Mouse (Mus musculus) layer of hippocampus, postnatal 10 days (tissue): Measurements from ENCODE around the gene Gm281. TPM values are rescaled to one million over a fixed set of nuclear protein-coding genes. Genes with fewer than 3 reads are reported as not detected.
A peak's percentile ranks its signal among the peaks of the same experiment; 100 is the strongest.

Experiments
- DNase-seq, 2 experiments: peaks; one replicate each; pipeline ENCODE4 v3.0.0; 2021; ENCODE audit warnings: low spot score in 2 of 2
- microRNA-seq, 2 experiments: library from miRNA; unstranded; fragments of <30 nt; microRNA quantifications; one replicate each; pipeline ENCODE4 v1.2.0; 2021
- total RNA-seq, 2 experiments: library from RNA; stranded (reverse); gene quantifications; 2 replicates each; pipeline ENCODE4 v1.2.3; 2021

Gm281 gene
- total RNA-seq, 2 experiments from 2014 or later = not detected

- no peak for DNase-seq
Observed at GRCm38 (mm10) chr14:13861416-13861815, 52.9 kb downstream of the Gm281 start.

DNA sequence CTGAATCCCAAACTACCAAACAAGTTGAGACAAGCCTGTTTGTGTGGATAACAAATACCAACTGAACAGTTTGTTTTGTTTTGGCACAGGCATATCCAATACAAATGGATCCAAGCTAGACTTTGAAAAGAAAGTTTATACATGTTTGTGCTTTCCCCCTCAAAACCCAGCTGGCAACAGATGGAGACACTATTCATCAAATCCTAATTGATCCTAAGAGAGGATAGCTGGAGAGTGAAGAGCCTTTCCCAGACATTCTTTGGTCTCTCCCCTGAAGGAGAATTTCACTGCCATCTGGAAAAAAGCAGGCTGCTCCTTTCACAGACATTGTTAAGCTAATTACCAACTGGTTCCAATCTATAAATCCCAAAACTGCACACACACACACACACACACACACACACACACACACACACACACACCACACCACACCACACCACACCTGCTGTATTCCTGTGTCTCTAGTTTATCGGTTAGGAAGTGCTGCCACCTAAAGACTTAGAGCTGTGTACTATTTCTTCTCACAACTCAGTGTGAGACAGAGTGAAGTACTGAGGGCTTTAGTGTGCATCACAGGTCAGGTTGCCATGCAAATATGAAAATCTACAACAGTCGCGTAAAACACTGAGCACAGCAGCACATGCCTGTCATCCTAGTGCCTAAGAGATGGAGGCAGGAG, 101.3 kb downstream of the Gm281 start:
- DNase-seq = peak; percentile 3 to 13

DNA sequence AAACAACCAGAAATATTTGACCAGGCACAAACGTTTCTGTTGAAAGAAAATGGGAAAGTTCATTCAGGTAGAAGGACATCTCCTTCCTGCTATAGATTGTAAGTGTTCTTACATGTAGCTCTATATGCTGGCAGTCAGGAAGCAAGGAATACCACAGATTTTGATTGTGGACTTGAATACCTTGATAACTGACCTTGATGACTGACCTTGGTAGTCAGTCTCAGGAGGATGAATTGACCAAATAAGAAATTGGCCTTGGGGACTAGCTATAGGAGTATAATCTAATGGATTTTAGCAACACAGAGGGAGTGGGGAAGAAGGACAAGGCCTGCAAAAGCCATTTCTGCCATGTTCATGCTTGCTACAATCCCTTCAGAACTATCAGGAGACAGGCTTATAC, 123.8 kb downstream of the Gm281 start:
- no peak for DNase-seq

DNA sequence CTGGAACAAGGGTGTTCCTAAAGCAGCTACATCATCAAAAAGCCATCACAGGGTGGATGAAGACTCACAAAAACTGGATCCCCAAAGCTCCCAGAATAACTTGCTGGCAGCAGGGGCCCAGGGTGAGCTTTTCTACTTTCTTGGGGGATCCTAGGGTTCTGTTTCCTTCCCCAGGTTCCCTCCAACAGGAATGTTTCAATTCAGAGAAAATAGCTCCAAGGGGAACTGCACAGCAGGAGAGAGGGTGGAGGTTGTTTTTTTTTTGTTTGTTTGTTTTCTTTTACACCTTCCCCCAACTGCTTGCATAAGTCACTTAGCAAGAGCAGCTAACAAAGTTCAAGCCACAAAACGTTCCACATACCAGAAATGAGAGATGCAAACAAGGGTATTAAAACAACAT, 124.3 kb downstream of the Gm281 start:
- DNase-seq = no peak

DNA sequence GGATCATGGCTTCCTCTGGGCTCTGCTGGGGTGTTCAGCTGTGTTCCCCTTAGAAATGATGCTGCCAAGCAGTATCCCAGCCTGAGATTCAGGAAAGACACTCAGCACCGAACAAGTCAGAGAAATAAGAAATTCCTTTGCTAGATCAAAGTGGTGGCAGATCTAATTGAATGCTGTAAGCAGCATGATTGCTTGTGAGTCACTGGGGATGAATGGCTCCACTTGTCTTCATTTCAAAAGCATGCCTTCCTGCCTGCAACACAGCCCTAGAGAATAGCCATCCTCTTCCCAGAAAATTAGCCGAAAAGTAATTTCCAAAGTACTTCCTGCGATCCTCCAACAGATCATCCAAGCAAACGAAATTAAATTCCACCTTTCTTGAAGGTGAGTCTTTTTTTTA, 131.3 kb downstream of the Gm281 start:
- no peak for DNase-seq

DNA sequence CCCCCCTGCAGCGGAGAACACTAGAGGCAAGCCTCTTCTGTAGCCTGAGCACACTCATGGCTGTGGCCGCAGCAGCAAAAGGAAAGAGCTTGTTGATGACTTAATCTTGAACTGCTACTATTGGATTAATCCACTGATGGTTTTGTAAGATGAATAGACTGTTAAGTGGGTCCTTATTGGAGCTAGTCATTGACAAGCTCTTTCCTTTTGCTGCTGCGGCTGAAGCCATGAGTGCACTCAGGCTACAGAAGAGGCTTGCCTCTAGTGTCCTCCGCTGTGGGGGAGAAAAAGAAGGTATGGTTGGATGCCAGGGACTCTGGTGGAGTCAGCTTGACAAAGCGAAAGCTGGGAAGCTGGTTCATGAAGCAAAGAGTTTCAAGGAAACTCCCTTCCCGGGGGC, 135.9 kb downstream of the Gm281 start:
- no peak for DNase-seq

GRCm38 (mm10) chr14:13771163-13771562, 143.1 kb downstream of the Gm281 start:
- no peak for DNase-seq

- DNase-seq = peak in 1 of 2 experiments; percentile 10
Observed at GRCm38 (mm10) chr14:13770686-13771085, 143.6 kb downstream of the Gm281 start.

Small RNA genes lying within 50 kb of the gene (microRNA-seq; reads per million reads assigned to microRNA genes)
- 0 reads per million in 2 experiments for gene Gm27506

Other genes starting within 250 kb of the Gm281 start
- gene Sntn, start 243.6 kb downstream of the Gm281 start, total RNA-seq = under 1 TPM; 0.27 to 0.78 TPM
- 10 to 100 TPM; 18.8 to 26.8 TPM for gene Atxn7, start 47.0 kb upstream of the Gm281 start, total RNA-seq
- 100 to 1,000 TPM; 109 to 128 TPM for gene Thoc7, start 47.4 kb upstream of the Gm281 start, total RNA-seq
- gene Psmd6, start 206.5 kb upstream of the Gm281 start, total RNA-seq = 100 to 1,000 TPM; 137 to 148 TPM